ENCODE assay signal across 22 mouse cellular contexts in the genomic region with DNA sequence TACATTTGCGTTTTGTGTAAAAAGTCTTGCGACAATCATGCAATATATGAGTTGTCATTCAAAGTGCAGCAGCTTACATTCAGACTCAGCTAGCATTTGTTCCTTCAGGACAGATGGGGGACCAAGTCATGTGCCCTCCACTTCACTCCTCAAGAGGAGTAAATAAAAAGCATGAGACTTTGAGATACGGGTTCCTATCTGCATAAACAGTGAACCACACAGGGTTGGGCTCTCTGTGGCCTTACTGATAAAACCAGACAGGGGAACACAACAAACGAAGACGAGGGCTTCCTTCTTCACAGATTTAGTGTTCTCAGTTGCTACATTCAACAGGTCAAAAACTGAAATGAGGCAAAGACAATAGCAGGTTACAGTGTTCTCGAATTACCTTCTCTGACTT.
"Had no signal": no experiment of that assay in that cellular context is flagged by ENCODE, and none has a peak within 500 bp of the region (broad histone marks: within the 10 kb centered on the region; RNA-seq: fewer than 3 reads in every experiment).

No protein-coding gene starts in this region.

- H3K9me3 ChIP-seq: intestine, embryonic 15.5 days; kidney, embryonic 15.5 days; limb, embryonic 12.5 days; limb, embryonic 15.5 days; midbrain, embryonic 12.5 days; midbrain, embryonic 15.5 days; neural tube, embryonic 12.5 days; neural tube, embryonic 15.5 days; stomach, embryonic 15.5 days had no signal

- H3K4me3 ChIP-seq: intestine, embryonic 15.5 days; kidney, embryonic 15.5 days; limb, embryonic 12.5 days; limb, embryonic 15.5 days; midbrain, embryonic 12.5 days; midbrain, embryonic 15.5 days; neural tube, embryonic 12.5 days; neural tube, embryonic 15.5 days; stomach, embryonic 15.5 days had no signal

- H3K27me3 ChIP-seq: intestine, embryonic 15.5 days; limb, embryonic 12.5 days; limb, embryonic 15.5 days; midbrain, embryonic 12.5 days; neural tube, embryonic 12.5 days; neural tube, embryonic 15.5 days; stomach, embryonic 15.5 days had no signal

- H3K4me2 ChIP-seq: intestine, embryonic 15.5 days; kidney, embryonic 15.5 days; limb, embryonic 12.5 days; limb, embryonic 15.5 days; lung, embryonic 14.5 days; midbrain, embryonic 12.5 days; midbrain, embryonic 15.5 days; neural tube, embryonic 12.5 days; neural tube, embryonic 15.5 days; stomach, embryonic 15.5 days had no signal

- ATAC-seq: intestine, embryonic 15.5 days; lung, postnatal 0 days; midbrain, embryonic 15.5 days had no signal

- H3K27ac ChIP-seq: intestine, embryonic 15.5 days; kidney, embryonic 15.5 days; limb, embryonic 12.5 days; limb, embryonic 15.5 days; macrophage; midbrain, embryonic 12.5 days; midbrain, embryonic 15.5 days; neural tube, embryonic 12.5 days; neural tube, embryonic 15.5 days; stomach, embryonic 15.5 days had no signal

- H3K9ac ChIP-seq: intestine, embryonic 15.5 days; kidney, embryonic 15.5 days; limb, embryonic 12.5 days; limb, embryonic 15.5 days; lung, embryonic 14.5 days; midbrain, embryonic 12.5 days; midbrain, embryonic 15.5 days; neural tube, embryonic 12.5 days; neural tube, embryonic 15.5 days; stomach, embryonic 15.5 days had no signal

- H3K36me3 ChIP-seq: intestine, embryonic 15.5 days; kidney, embryonic 15.5 days; limb, embryonic 12.5 days; limb, embryonic 15.5 days; midbrain, embryonic 12.5 days; midbrain, embryonic 15.5 days; neural tube, embryonic 12.5 days; neural tube, embryonic 15.5 days; stomach, embryonic 15.5 days had no signal

- DNase-seq: kidney, adult 11 months; kidney, adult 8-10 months; kidney, postnatal 10 days; kidney, postnatal 36 days; layer of hippocampus, postnatal 36 days; left cerebral cortex, postnatal 4 days; lung, embryonic 14.5 days; right cerebral cortex, adult 18-20 months; right cerebral cortex, postnatal 14 days; right cerebral cortex, postnatal 4 days; thymus, postnatal 4 days had no signal

- H3K4me1 ChIP-seq: intestine, embryonic 15.5 days; kidney, embryonic 15.5 days; limb, embryonic 12.5 days; limb, embryonic 15.5 days; midbrain, embryonic 12.5 days; midbrain, embryonic 15.5 days; neural tube, embryonic 12.5 days; neural tube, embryonic 15.5 days; stomach, embryonic 15.5 days had no signal
